Mouse (Mus musculus) kidney, adult 2 months (tissue): ENCODE data around the gene Rcbtb1. TPM values are rescaled to one million over a fixed set of nuclear protein-coding genes. Genes with fewer than 3 reads are reported as not detected.
A peak's percentile ranks its signal among the peaks of the same experiment; 100 is the strongest.

Experiments used
- DNase-seq: peaks from one replicate; pipeline ENCODE4 v3.0.0; 2021
- H3K27ac ChIP-seq: fragments of 200-500 bp; 2 replicates; pipeline ENCODE4 v1.5.1; 2012; ENCODE audit warnings: low read depth, low read length, control low read depth, inconsistent platforms; ENCODE audit not compliant: insufficient read depth
- H3K27me3 ChIP-seq: fragments of 200-500 bp; replicated peaks from 2 replicates; pipeline ENCODE4 v1.6.1; 2012; ENCODE audit warnings: mild to moderate bottlenecking, moderate library complexity, low read length, inconsistent platforms; ENCODE audit not compliant: control insufficient read depth, insufficient read depth
- H3K36me3 ChIP-seq: fragments of 200-500 bp; 2 replicates; pipeline ENCODE4 v1.6.1; 2012; ENCODE audit warnings: mild to moderate bottlenecking, moderate library complexity, low read length, inconsistent platforms; ENCODE audit not compliant: control insufficient read depth, insufficient read depth
- H3K4me1 ChIP-seq: fragments of 200-500 bp; 2 replicates; pipeline ENCODE4 v1.6.1; 2011; ENCODE audit warnings: low read length; ENCODE audit not compliant: control insufficient read depth, insufficient read depth
- H3K4me3 ChIP-seq: fragments of 200-500 bp; 2 replicates; pipeline ENCODE4 v1.5.1; 2011; ENCODE audit warnings: mild to moderate bottlenecking, low read depth, low read length, control low read depth; ENCODE audit not compliant: insufficient read depth
- CTCF ChIP-seq: fragments of 200-500 bp; conservative IDR thresholded peaks from 2 replicates; pipeline ENCODE4 v1.5.1; 2011; ENCODE audit warnings: low read depth, mild to moderate bottlenecking, control low read depth, low read length, moderate library complexity, mixed read lengths; ENCODE audit not compliant: insufficient read depth, insufficient read length
- POLR2A ChIP-seq: fragments of 200-500 bp; IDR thresholded peaks from one replicate; pipeline ENCODE4 v1.6.1; 2011; ENCODE audit warnings: low read depth, low read length, control low read depth
- WGBS: fragments of 180-500 bp; shearing (Covaris S2); methylation state at CpG from one replicate; pipeline ENCODE4 v1.1.7; 2018; 5-methylcytosine and 5-hydroxymethylcytosine counted together
- polyA plus RNA-seq: library from polyadenylated mRNA; depleted of rRNA; stranded (reverse); fragments of >200 nt; gene quantifications from 2 replicates; pipeline ENCODE4 v1.2.3, GENCODE M21; 2012

Rcbtb1 gene
- polyA plus RNA-seq, 1 experiment: 13.2 TPM

- TF ChIP-seq CTCF (no peak), POLR2A (no peak)
- Histone ChIP-seq H3K27ac (peak overlapping the region; percentile 87), H3K36me3 (no peaks in the 10 kb centered on the region), H3K27me3 (no peaks in the 10 kb centered on the region), H3K4me1 (no peaks in the 10 kb centered on the region; the same call in 1 of the 2 replicates), H3K4me3 (peak overlapping the region; percentile 86)
- WGBS: 4% methylated on average over 21 of the region's 21 CpGs
- DNase-seq: no peak
Observed at GRCm38 (mm10) chr14:59201604-59202215, 701 bp downstream of the Rcbtb1 start.

GRCm38 (mm10) chr14:59205461-59205860 is 4.5 kb downstream of the Rcbtb1 start:
- 68% methylated on average over 7 of the region's 7 CpGs for WGBS
- Histone ChIP-seq H3K4me1 (no peaks in the 10 kb centered on the region; the same call in 1 of the 2 replicates), H3K4me3 (no peak overlapping the region), H3K27me3 (no peaks in the 10 kb centered on the region), H3K27ac (no peak overlapping the region), H3K36me3 (no peaks in the 10 kb centered on the region)
- TF ChIP-seq CTCF: no peak
- DNase-seq: no peak

- DNase-seq: no peak
- WGBS: 83% methylated on average over 10 of the region's 10 CpGs
- H3K36me3 ChIP-seq: peaks cover 1% of the 10 kb centered on the region; the same call in 1 of the 2 replicates
- TF ChIP-seq CTCF (no peak), POLR2A (no peak)
- H3K27me3 ChIP-seq: no peaks in the 10 kb centered on the region
- H3K4me3 ChIP-seq: no peak overlapping the region
- H3K4me1 ChIP-seq: no peaks in the 10 kb centered on the region; the same call in 1 of the 2 replicates
- H3K27ac ChIP-seq: no peak overlapping the region
Observed at GRCm38 (mm10) chr14:59205976-59206583, 5.1 kb downstream of the Rcbtb1 start.

- 91% methylated on average over 7 of the region's 7 CpGs for WGBS
Observed at GRCm38 (mm10) chr14:59209003-59209402, 8.0 kb downstream of the Rcbtb1 start.

GRCm38 (mm10) chr14:59209816-59210215 is 8.8 kb downstream of the Rcbtb1 start:
- 96% methylated on average over 2 of the region's 2 CpGs for WGBS

More at GRCm38 (mm10) chr14:59209003-59209402, 8.0 kb downstream of the Rcbtb1 start:
- no peak for DNase-seq
- no peaks in the 10 kb centered on the region for H3K27me3 ChIP-seq
- H3K4me3 ChIP-seq: no peak overlapping the region
- H3K36me3 ChIP-seq: peaks cover 3% of the 10 kb centered on the region; the same call in 1 of the 2 replicates
- TF ChIP-seq CTCF (no peak), POLR2A (no peak)
- no peak overlapping the region for H3K27ac ChIP-seq
- no peaks in the 10 kb centered on the region; the same call in 1 of the 2 replicates for H3K4me1 ChIP-seq

GRCm38 (mm10) chr14:59219241-59219640 is 18.2 kb downstream of the Rcbtb1 start:
- no peak for TF ChIP-seq POLR2A
- TF ChIP-seq CTCF: no peak
- DNase-seq: peak; percentile 29
- 65% methylated on average over 3 of the region's 3 CpGs for WGBS

More at GRCm38 (mm10) chr14:59209816-59210215, 8.8 kb downstream of the Rcbtb1 start:
- Histone ChIP-seq H3K4me1 (no peaks in the 10 kb centered on the region), H3K27ac (no peak overlapping the region), H3K36me3 (peaks cover 3% of the 10 kb centered on the region; the same call in 1 of the 2 replicates), H3K4me3 (no peak overlapping the region), H3K27me3 (no peaks in the 10 kb centered on the region)
- no peak for DNase-seq
- TF ChIP-seq POLR2A (no peak), CTCF (no peak)

GRCm38 (mm10) chr14:59226240-59226639 is 25.2 kb downstream of the Rcbtb1 start:
- 95% methylated on average over 11 of the region's 11 CpGs for WGBS
- Histone ChIP-seq H3K4me3 (no peak overlapping the region), H3K36me3 (peaks cover 2% of the 10 kb centered on the region; the same call in 1 of the 2 replicates), H3K4me1 (0 out of 2 replicates have a peak, but pooled peaks cover 2% of the 10 kb centered on the region), H3K27ac (no peak overlapping the region), H3K27me3 (no peaks in the 10 kb centered on the region)
- TF ChIP-seq POLR2A (no peak), CTCF (no peak)
- no peak for DNase-seq

More at GRCm38 (mm10) chr14:59219241-59219640, 18.2 kb downstream of the Rcbtb1 start:
- Histone ChIP-seq H3K4me3 (no peak overlapping the region), H3K4me1 (no peaks in the 10 kb centered on the region), H3K27ac (no peak overlapping the region), H3K36me3 (no peaks in the 10 kb centered on the region; the same call in 1 of the 2 replicates), H3K27me3 (no peaks in the 10 kb centered on the region)
